Mouse (Mus musculus) large intestine, adult 2 months (tissue): ENCODE measurements around the gene Shank2. TPM values are rescaled to one million over a fixed set of nuclear protein-coding genes. Genes with fewer than 3 reads are reported as not detected.

Experiments used
- DNase-seq: peaks from one replicate; pipeline ENCODE4 v3.0.0-alpha.2; 2012; ENCODE audit warnings: low read depth, low spot score
- WGBS: fragments of 180-500 bp; shearing (Covaris S2); methylation state at CpG from one replicate; pipeline ENCODE4 v1.1.7; 2018; 5-methylcytosine and 5-hydroxymethylcytosine counted together
- polyA plus RNA-seq: library from polyadenylated mRNA; depleted of rRNA; stranded (reverse); fragments of >200 nt; gene quantifications from 2 replicates; pipeline ENCODE4 v1.2.3, GENCODE M21; 2012

Gene Shank2
- polyA plus RNA-seq, 1 experiment = 2.3 TPM

DNA sequence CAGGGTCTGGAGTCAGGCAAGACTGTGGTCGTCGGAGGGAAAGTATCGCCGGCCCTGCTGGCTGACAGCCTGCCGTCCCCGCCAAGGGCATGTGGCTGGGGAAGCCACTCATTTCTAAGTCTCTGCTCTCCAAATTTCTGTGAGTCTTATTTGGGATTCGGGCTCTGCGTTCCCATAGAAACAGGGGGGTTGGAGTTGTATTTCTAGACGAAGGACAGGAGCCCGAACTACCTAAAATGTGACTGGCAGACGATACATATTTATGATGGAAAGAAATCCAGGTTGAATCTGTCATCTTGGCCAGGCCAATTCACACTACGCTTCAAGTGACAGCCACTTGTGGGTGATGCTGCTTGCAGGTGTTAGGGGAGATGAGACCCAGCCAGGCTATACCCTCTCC is 92.4 kb downstream of the Shank2 start:
- WGBS = 88% methylated on average over 12 of the region's 12 CpGs
- DNase-seq = no peak

DNA sequence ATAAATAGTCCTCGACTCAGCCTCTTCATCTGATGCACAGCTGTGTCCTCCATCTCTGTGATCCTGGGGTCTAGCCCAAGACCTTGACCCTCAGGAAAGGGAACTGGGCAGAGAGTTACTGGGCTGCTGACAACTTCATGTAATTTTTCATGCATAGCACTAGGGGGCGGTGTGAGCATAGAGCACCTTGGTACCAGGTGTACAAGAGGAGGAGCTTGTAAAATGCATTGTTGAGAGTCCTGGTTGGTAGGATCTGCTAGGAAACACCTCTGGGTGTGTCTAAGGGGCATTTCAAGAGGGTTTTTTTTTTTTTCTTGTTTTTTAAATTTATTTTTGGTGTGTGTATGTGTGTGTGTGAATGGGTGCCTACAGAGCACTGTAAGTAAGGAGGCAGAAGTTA is 95.6 kb downstream of the Shank2 start:
- DNase-seq = peak; percentile 13
- WGBS = 4% methylated on average over 2 of the region's 2 CpGs

DNA sequence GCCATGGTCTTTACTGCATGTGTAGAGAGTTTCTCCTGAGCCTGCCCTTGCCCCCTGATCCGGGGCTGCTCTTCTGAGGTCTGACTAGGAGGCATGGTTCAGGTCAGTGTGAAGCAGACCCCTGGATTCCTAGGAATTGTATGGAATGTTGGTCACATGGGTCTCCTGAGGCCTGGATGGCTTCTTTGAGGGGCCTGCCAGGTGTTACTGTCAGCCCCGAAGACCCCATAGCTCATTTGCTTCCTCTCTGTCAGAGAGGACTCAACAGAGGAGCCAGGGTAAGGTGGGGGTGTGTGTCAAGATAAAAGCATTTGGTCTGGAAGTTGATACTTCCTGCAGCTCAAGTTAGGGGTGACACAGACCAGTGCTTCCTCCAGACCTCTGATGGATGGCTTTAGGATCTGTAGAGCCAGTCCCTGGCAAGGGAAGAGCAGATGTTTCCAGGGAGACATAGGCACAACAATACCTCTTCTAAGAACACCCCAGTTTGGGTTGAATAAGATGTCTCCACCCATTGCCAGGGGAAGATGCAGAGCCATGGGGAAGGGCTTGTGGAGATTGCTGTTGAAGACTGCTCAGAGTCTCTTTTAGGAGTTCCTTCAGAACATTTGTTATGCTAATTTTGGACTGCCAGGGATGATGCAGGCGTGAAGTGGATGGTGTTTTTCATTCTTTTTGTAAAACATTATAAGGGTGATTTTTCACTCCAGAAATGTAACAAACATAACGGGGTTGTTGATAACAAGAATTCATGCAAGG is 100.7 kb downstream of the Shank2 start:
- 65% methylated on average over 4 of the region's 4 CpGs for WGBS
- no peak for DNase-seq

DNA sequence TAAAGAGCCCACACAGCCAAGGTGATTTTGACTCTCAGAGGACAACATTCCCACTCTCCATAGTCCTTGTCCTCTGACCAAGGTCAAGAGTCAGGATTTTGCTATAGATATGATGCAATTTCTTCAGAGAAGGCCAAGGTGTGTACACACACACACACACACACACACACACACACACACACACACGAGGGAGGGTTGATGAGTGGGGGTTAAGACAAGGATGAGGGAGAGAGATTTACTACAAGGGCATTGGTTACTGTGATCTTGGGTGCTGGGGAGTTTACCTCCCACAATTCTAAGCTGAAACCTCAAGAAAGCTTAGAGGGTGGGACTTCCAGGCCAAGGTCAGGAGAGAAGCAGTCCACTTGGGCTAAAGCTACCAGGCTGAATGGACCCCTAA is 104.2 kb downstream of the Shank2 start:
- no peak for DNase-seq
- WGBS = 29% methylated on average over 1 of the region's 1 CpGs

DNA sequence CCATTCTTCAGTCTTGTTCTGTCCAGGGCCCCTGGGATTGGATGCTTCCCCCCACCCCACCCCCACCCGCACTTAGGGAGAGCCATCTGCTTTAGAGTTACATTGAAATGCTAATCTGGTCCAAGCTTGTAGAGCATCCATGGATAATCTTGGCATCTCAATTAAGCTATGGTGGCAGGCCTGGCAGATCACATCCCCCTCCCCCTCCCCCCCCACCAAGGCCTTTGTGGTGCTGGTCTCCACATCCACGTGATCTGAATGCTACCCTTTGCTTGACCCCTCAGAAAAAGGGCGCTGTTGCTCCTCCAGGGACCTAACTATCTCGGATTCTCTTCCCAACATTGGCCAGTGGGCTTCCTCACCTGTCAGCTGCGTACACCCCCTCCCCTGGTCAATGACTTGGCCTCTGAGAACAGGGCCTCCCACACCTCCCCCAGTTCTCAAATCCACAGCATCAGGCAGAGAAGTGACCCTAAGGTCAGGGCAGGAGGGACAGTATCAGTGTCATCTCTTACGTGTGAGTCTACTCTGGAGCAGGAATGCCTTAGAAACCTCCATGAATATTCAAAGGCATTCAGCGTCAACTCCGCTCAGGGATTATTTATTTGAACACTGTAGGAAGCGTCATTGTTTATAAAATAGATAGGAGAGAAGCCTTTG is 104.8 kb downstream of the Shank2 start:
- no peak for DNase-seq
- WGBS = 80% methylated on average over 9 of the region's 9 CpGs

DNA sequence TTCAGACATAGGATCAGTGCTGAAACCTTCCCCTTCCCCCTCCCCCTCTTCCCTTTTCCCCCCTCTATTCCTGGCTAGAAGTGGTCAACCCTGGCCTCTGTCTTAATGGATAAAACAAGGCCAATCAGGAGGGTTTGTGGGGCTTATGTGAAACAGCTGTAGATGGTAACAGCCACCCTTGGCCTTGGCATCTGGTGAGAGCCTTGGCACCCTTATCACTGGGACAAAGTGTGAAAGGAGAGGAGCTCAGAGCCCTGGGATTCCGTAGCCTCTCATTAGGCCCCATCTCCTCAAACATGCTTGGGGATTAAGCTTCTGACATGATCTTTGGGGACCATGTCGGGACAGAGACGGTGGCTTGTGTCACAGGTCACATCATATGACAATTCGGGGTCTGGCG is 106.4 kb downstream of the Shank2 start:
- DNase-seq = no peak
- 92% methylated on average over 5 of the region's 5 CpGs for WGBS

DNA sequence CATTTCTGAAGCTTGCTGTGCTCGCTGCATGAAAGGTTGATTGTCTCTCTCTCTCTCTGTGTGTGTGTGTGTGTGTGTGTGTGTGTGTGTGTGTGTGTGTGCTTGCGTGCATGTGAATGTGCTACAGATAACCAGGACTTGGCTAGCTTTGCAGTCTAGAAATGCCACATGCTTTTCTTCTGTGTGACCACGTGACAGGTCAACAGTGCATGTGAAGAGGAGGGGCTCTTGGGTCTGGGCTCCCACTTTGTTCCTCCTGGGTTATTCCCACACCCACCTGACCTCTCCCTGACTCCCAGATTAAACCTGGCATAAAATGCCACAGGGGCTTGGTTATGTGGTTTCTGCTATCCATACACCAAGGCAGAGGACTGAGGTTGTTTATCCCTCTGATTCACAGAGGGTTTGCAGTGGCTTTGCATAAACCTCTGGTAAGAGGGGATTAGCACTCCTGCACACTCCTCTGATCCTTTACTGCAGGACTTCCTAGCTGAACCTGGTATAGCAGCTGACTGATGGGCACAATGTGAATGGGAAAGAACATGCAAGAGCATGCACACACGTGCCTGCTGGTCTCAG is 109.4 kb downstream of the Shank2 start:
- WGBS = 69% methylated on average over 4 of the region's 4 CpGs
- DNase-seq = no peak

DNA sequence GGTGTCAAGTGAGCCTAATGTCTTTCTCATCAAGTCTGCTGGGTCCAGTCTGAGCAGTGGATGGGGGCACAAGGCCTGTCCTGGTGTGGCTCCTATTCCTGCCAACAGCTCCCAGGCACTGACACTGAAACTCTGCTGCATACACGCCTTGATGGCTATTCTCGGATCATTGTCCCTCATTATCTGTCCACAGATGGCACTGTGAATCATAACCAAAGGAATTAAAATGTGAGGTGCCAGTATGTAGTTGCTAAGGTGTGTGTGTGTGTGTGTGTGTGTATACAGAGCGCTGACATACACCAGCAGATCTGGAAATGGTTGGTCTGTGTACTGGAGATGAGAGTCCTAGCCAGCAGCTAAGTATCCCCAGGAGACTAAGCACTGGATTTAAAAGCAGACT is 110.3 kb downstream of the Shank2 start:
- no peak for DNase-seq
- WGBS = 79% methylated on average over 3 of the region's 3 CpGs

DNA sequence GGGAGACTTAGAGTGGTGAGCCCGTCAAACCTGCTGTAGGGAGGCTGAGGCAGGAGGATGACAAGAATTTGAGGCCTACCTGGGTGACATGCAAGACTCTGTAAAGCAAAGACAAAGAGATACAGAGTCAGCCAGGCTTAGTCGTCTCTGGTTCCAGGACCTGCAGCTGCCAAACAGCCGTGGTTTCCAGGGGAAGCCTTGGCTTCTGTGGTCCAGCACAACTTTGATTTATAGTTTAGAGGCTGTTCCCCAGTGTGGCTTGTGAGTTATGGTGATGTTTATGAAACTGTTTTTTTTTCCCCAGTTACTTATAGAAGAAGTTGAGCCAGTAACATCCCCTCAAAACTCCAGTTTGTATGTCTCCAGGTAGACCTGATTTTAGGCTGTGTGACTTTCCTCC is 112.5 kb downstream of the Shank2 start:
- WGBS = 73% methylated on average over 3 of the region's 3 CpGs
- DNase-seq = no peak

DNA sequence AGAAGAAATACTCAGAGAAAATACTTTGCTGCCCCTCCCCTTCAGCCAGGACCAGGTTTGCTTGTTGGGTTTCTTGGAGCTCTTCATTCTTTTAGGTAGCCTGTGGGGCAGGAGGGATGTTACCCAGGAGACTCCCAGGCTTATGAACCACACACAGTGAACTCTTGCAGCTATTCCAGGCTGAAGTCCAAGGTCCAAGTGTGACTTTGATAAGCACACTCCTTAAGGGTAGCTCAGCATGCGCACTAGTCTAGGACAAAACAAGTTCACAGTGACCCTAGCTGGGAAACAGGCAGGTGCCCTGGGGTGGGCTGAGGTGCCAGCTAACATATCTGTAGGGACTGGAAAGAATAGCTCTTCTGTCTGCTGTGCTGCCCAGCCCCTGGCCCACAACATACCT is 117.8 kb downstream of the Shank2 start:
- peak; percentile 10 for DNase-seq
- WGBS = 19% methylated on average over 1 of the region's 1 CpGs

DNA sequence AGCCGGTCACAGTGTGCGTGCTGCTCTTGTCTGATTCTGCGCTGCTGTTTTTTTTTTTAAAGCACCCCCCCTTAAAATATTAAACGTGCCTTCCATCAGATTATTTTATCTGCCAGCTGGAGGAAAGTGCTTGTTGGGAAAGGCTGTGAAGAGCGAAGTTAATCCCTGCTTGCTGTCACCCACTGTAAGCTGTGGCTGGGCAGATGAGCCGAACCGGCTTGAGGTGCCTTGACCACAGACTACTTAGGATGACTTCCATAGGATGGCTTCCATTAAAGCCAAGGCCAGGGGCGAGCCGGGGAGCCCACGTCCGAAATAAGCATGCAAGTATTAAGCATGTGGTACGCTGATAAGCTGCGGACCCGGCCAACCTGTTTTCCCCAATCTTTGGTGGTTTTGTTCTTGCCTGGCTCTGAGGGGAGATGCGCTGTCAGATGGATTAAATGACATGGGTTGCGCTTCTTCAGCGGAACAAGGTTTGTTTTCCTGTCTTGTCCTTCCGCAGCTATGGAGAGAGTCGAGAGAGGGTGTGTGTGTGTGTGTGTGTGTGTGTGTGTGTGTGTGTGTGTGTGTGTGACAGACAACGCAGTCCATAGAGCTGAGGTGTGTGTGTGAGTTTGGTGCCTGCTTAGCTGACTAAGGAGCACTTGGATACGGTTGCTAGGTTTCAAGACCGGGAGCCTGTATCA is 131.1 kb downstream of the Shank2 start:
- 86% methylated on average over 22 of the region's 22 CpGs for WGBS
- DNase-seq = no peak

DNA sequence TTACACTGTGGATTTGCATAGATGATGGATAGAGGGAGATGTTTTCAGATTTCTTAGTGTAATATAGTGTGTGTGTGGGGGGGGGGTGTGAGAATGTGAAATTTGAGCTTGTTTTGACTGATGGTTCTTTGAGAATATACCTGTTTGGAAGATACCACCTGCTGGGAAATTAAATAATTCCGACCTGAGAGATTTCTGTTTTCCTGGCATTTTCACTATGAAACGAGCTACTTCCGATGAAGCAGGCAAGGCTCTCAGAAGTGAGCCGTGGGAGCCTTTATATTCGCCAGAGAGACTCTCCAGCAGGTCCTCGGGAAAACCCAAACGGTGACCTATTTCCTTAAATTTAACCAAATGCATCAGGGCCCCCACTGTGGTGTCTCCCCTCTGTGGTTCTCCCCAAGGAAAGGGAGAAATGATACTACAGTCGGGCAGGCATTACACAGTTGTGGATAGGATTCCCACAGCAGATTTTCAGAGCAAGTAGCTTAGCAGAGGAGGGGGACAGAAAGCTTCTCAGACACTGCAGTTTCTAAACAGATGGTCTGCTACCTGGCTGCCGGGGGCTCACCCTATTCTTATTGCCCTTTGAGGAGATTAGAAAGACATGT is 131.8 kb downstream of the Shank2 start:
- no peak for DNase-seq
- 84% methylated on average over 9 of the region's 9 CpGs for WGBS

DNA sequence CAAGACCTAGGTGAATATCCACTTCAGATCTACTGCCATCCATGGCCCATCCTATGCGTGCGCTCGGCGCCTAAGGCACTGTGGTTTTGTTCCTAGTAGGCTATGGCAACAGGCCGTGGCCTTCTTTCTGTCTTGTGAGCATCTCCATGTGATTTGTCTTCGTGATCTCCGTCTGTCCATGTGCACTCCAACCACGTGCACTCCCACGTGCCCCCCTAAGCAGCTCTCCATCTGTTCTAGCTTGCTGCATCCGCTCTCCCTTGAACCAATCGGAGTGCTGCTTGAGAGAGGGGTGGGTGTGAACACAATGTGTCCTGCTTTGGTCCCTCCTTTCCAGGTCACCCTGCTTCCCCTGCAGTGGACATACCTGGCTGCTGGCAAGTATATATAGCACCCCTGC is 133.0 kb downstream of the Shank2 start:
- 93% methylated on average over 11 of the region's 11 CpGs for whole genome bisulfite sequencing
- DNase-seq = no peak

DNA sequence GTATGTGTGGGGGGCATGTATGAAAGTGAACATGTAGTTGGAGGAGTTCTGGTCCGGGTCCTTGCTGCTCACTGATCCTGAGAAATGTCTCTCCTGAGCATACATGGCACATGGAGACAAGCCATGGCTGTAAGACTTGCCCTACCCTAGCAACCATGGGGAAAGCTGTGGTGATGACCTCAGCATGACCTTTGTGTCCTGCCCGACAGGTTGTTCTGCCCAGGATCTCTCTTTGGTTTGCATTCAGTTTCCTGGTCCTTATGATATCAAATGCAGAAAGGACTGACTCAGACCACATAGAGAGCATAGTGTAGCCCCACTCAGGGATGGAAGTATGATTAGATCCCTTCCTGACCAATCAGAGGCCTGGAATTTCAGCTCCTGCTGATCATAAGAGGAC is 136.1 kb downstream of the Shank2 start:
- 49% methylated on average over 2 of the region's 2 CpGs for WGBS
- no peak for DNase-seq

DNA sequence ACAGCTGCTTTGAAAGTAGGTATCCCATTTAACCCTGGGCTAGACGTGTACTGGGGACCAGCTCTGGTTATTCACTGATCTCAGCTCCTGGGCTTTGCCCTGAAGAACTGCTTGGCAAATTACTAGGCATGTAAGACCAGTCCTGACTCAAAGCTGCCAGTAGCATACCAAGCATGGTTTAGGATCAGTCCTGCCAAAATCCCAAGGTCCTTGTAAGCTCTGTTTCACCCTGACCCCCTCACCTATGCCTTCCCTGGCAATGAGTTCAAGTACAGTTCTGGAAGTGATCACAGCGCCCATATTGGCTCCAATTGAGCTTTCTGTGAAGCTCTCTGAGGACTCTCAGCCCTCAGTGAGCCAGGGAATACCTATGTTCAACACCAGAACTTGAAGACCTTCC is 136.7 kb downstream of the Shank2 start:
- no peak for DNase-seq
- 83% methylated on average over 2 of the region's 2 CpGs for WGBS

DNA sequence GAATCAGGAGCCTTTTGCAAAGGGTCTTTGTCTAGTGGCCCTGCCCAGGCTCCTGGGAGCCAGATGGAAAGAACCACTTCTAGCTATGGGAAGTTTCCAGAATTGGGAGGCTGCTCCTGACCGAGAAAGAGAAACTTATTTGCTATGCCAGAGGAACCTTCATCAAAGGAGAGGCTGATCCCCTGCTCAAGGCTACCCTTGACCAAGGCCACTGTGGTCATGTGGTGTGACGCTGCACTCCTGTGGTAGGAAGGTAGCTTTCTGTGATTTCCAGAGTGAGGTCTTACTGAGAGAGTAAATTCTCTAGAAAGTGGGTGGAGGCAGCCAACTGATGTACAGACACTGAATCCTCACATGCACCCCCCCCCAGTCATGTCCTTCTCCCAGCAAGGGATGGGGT is 138.0 kb downstream of the Shank2 start:
- 83% methylated on average over 2 of the region's 2 CpGs for WGBS
- DNase-seq = no peak

DNA sequence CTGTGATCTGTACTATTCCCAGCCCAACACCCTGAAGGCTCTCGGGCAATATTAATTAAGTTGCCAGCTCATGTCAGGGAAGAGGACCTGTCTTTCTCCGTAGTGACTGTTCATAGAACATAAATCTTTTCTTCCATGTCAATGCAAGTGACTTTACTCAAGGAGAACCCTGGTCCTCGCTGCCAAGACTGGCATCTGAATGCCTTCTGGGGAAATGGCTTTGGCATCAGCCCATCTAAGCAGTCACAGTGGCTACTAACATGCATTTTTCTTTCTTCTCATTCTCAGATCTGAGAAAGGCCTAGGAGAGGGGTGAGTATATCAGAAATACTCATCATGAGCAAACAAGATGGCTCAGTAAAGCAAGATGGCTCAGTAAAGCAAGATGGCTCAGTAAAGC is 138.7 kb downstream of the Shank2 start:
- WGBS = 89% methylated on average over 3 of the region's 3 CpGs
- DNase-seq = no peak

DNA sequence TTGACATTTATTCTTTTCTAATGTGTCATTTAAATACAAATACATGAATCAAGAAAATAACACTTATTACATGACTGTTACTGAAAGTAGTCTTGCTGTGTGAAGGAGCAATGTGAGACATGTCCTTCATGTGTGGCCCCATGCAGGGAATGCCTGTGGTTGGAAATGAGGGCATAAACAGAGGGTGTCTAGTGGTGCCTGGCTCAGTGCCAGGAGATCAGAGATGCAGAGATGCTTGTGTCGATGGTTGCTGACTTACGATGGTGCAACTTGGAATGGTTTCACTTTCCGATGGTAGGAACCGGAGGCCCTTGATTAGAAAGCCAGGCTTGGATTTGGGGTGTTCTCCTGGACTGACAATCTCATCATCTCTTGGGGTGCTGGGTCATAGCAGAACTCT is 140.3 kb downstream of the Shank2 start:
- WGBS = 63% methylated on average over 4 of the region's 4 CpGs
- DNase-seq = no peak

DNA sequence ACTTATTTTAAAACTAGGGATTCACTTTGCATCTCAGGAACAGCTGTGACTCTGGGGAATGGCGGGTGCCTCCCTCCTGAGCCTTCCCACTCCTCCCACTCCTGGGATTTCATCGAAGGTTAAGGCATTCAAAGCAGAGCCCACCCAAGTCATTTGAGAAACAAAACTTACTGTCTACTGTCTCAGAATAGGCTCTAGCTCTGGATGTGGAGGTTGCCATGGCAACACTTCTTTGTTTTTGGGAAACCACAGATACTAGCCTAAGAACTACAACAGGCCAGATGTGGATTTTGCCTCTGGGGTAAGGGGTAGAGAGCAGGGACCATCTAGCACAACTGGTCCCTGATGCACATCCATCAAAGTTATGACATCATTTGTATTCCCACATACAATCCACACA is 142.2 kb downstream of the Shank2 start:
- DNase-seq = no peak

DNA sequence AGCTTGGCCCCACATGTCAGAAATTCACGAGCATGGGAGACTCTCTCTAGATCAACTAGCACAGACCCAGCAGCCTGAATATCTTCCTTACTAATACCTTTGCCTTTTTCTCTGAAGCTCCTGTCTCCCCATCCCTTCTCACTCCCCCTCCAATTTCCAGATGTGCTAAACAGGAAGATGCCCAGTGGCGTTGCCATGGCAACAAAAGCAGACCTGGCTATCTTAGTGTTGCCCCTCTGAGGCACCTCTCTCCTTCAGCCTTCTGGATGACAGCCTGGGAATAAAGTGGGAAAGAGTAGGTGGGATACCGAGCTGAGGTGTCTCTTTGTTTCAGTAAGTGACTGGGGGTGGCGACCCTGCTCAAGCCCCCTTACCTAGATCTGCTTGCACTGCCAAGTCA is 146.4 kb downstream of the Shank2 start:
- WGBS = 75% methylated on average over 4 of the region's 4 CpGs
- DNase-seq = no peak

More for the DNA sequence above, 142.2 kb downstream of the Shank2 start:
- WGBS = 83% methylated on average over 2 of the region's 2 CpGs
